Mouse (Mus musculus) E14TG2a.4 (cell line): Measurements from ENCODE around the gene Btrc.

Source experiments
- CTCF ChIP-seq: conservative IDR thresholded peaks from 2 replicates; pipeline ENCODE4 v1.5.1; 2014; ENCODE audit warnings: low read length
- NANOG ChIP-seq: IDR thresholded peaks from 2 replicates; pipeline ENCODE4 v1.6.1; 2014; ENCODE audit warnings: borderline replicate concordance, low read length, mixed read lengths
- POU5F1 ChIP-seq: IDR thresholded peaks from 2 replicates; pipeline ENCODE4 v1.6.1; 2014; ENCODE audit warnings: low read length, borderline replicate concordance

GRCm38 (mm10) chr19:45412694-45413093 is 49.2 kb downstream of the Btrc start:
- no peak for TF ChIP-seq CTCF
- no peak for TF ChIP-seq NANOG
- no peak for TF ChIP-seq POU5F1
